Mouse (Mus musculus): ENCODE results near the gene Olfr284. TPM values are rescaled to one million over a fixed set of nuclear protein-coding genes. Genes with fewer than 3 reads are reported as not detected.

Gene Olfr284
- not detected for polyA plus RNA-seq (2015; fragmentation: Illumina TruSeq; extraction: RNeasy Lipid Tissue Mini Kit (QIAGEN cat#74804); ENCODE audit: insufficient read depth, low replicate concordance)

DNA sequence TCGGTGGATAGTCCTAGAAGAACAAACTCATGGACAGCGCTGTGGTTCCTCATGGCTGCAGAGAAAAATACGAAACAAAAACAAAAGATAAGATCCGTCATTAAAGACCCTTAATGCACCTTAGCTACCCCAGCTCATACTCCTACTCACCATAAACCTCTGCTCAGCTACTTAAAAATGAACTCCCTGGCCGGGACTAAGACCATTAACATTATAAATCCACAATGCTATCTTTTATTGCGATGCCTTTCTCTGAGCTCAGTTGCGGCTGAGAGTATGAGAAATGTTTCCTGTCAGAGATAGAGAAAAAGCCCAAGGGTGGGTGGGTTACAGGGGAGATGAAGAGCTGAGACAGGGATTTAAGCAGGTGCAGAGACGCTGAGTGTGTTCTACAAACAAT is at the start of gene Olfr284:
Gene Olfr284, minus strand, starts transcription at position 101 of the 400 bp plus-strand sequence.

DNA sequence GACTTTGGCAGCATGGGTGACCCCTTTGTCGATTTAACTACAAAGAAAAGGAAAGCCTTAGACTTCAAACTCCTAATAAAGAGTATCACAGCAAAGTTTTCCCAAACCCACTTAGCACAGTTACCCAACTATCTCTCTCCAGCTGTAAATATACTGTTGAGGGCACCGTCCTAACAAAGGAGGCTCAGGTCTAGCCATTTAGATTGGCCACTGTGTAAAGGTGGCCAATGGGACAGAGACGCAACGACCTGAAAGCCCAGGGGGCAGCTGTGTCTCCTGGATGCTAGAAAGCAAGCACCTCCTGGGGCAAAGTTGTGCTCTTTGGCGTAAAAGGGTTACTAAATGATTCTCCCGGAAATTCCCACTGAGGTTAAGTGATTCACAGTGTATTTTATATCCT is 40.1 kb upstream of the Olfr284 start, which contains the start of gene Olfr283:
Gene Olfr283, minus strand, starts transcription at position 101 of the 400 bp plus-strand sequence.

DNA sequence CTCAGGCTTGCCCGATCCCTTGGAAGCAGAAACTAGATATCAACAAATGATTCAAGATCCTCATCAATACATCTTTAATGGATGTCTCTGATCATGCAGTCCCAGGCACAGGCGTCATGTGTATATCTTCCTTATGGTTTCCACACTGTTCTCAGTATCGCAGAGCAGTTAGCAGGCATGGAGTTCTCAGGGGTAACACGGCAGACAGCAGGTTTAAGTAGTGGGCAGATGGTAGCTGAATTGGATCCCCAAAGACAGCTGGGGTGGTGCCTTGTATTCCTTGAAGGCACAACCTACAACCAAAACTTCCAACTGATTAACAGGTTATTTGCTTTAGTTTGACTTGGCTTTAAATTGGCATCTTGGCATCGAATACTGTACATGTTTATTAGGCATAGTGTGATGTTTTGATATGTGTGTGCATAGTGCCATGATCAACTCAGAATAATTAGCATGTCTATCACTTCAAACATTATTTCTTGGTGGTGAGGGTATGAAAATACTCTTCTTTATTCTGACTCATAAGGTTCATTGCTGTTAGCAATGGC is 23.5 kb downstream of the Olfr284 start, which contains the start of gene Olfr285:
Gene Olfr285, minus strand, starts transcription at position 177 of the 548 bp plus-strand sequence.

DNA sequence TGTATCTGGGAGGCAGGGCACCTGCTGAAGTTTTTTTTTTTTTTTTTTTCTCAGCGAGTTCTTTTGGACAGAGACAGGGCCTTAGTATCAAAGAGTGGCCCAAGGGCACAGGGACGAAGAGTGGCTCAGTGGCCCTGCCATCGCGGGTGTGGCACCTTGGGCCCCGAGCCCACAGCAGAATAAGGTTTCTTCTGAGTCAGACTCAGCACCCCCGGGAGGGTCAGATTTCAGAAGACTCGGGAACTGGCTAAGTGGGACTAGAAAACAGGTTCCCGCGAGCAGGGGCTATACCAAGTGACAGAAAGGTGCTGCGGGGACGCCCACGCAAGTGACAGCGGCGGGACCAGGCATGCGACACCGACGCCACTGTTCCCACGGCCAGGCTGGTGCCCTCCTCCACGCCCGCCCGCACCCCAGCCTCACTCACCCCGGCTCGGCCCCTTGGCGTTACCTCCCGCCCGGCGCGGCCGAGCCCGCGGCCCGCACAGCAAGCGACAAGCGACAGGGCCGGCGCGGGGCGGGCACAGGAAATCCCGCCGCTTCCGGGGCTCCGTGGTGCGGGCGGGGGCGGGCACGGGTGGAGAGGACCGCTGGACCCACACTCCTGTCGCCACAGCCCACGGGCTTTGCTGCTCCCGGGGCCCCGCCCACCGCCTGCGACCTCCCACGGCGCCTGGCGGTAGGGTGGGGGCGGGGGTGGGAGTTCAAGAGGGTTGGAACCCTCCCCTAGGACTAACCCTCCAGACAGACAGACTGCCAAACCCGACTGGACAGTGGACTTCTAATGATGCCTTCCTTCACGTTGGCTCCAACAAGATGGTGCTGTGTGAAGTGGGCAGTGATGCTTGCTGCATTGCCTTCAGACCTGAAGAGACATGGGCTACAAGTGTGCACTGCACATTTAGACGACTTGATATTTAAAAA is 44.9 kb downstream of the Olfr284 start, which contains the start of gene Zfp641:
Gene Zfp641, minus strand, starts transcription at position 534 of the 924 bp plus-strand sequence.

Other genes with a start within 250 kb of the Olfr284 start
- 5.4 TPM for gene Pfkm, start 248.4 kb downstream of the Olfr284 start, polyA plus RNA-seq (2015; fragmentation: Illumina TruSeq; extraction: RNeasy Lipid Tissue Mini Kit (QIAGEN cat#74804); ENCODE audit: insufficient read depth, low replicate concordance)
- gene Senp1, start 247.2 kb downstream of the Olfr284 start, polyA plus RNA-seq (2015; fragmentation: Illumina TruSeq; extraction: RNeasy Lipid Tissue Mini Kit (QIAGEN cat#74804); ENCODE audit: insufficient read depth, low replicate concordance), result 55.0 TPM
- 25.2 TPM for gene Asb8, start 175.4 kb downstream of the Olfr284 start, polyA plus RNA-seq (2015; fragmentation: Illumina TruSeq; extraction: RNeasy Lipid Tissue Mini Kit (QIAGEN cat#74804); ENCODE audit: insufficient read depth, low replicate concordance)
- 0.39 TPM for gene Ccdc184, start 173.8 kb downstream of the Olfr284 start, polyA plus RNA-seq (2015; fragmentation: Illumina TruSeq; extraction: RNeasy Lipid Tissue Mini Kit (QIAGEN cat#74804); ENCODE audit: insufficient read depth, low replicate concordance)
- not detected for gene Olfr288, start 145.4 kb downstream of the Olfr284 start, polyA plus RNA-seq (2015; fragmentation: Illumina TruSeq; extraction: RNeasy Lipid Tissue Mini Kit (QIAGEN cat#74804); ENCODE audit: insufficient read depth, low replicate concordance)
- gene Gm44579, start 120.0 kb downstream of the Olfr284 start, polyA plus RNA-seq (2015; fragmentation: Illumina TruSeq; extraction: RNeasy Lipid Tissue Mini Kit (QIAGEN cat#74804); ENCODE audit: insufficient read depth, low replicate concordance), result not detected
- gene Olfr287, start 119.9 kb downstream of the Olfr284 start, polyA plus RNA-seq (2015; fragmentation: Illumina TruSeq; extraction: RNeasy Lipid Tissue Mini Kit (QIAGEN cat#74804); ENCODE audit: insufficient read depth, low replicate concordance), result not detected
- gene Olfr286, start 106.5 kb downstream of the Olfr284 start, polyA plus RNA-seq (2015; fragmentation: Illumina TruSeq; extraction: RNeasy Lipid Tissue Mini Kit (QIAGEN cat#74804); ENCODE audit: insufficient read depth, low replicate concordance), result not detected
- gene H1fnt, start 83.7 kb downstream of the Olfr284 start, polyA plus RNA-seq (2015; fragmentation: Illumina TruSeq; extraction: RNeasy Lipid Tissue Mini Kit (QIAGEN cat#74804); ENCODE audit: insufficient read depth, low replicate concordance), result not detected
- gene Zfp641, start 44.8 kb downstream of the Olfr284 start, polyA plus RNA-seq (2015; fragmentation: Illumina TruSeq; extraction: RNeasy Lipid Tissue Mini Kit (QIAGEN cat#74804); ENCODE audit: insufficient read depth, low replicate concordance), result 0.84 TPM
- not detected for gene Olfr285, start 23.6 kb downstream of the Olfr284 start, polyA plus RNA-seq (2015; fragmentation: Illumina TruSeq; extraction: RNeasy Lipid Tissue Mini Kit (QIAGEN cat#74804); ENCODE audit: insufficient read depth, low replicate concordance)
- gene Olfr283, start 40.0 kb upstream of the Olfr284 start, polyA plus RNA-seq (2015; fragmentation: Illumina TruSeq; extraction: RNeasy Lipid Tissue Mini Kit (QIAGEN cat#74804); ENCODE audit: insufficient read depth, low replicate concordance), result not detected
- not detected for gene Olfr282, start 90.2 kb upstream of the Olfr284 start, polyA plus RNA-seq (2015; fragmentation: Illumina TruSeq; extraction: RNeasy Lipid Tissue Mini Kit (QIAGEN cat#74804); ENCODE audit: insufficient read depth, low replicate concordance)
- gene Olfr281, start 111.6 kb upstream of the Olfr284 start, polyA plus RNA-seq (2015; fragmentation: Illumina TruSeq; extraction: RNeasy Lipid Tissue Mini Kit (QIAGEN cat#74804); ENCODE audit: insufficient read depth, low replicate concordance), result not detected
- not detected for gene OR5BS1P, start 128.9 kb upstream of the Olfr284 start, polyA plus RNA-seq (2015; fragmentation: Illumina TruSeq; extraction: RNeasy Lipid Tissue Mini Kit (QIAGEN cat#74804); ENCODE audit: insufficient read depth, low replicate concordance)
- 0.81 TPM for gene Lalba, start 141.7 kb upstream of the Olfr284 start, polyA plus RNA-seq (2015; fragmentation: Illumina TruSeq; extraction: RNeasy Lipid Tissue Mini Kit (QIAGEN cat#74804); ENCODE audit: insufficient read depth, low replicate concordance)
- not detected for gene Olfr279, start 151.4 kb upstream of the Olfr284 start, polyA plus RNA-seq (2015; fragmentation: Illumina TruSeq; extraction: RNeasy Lipid Tissue Mini Kit (QIAGEN cat#74804); ENCODE audit: insufficient read depth, low replicate concordance)
- gene Kansl2, start 193.3 kb upstream of the Olfr284 start, polyA plus RNA-seq (2015; fragmentation: Illumina TruSeq; extraction: RNeasy Lipid Tissue Mini Kit (QIAGEN cat#74804); ENCODE audit: insufficient read depth, low replicate concordance), result 76.0 TPM
- gene Ccnt1, start 229.9 kb upstream of the Olfr284 start, polyA plus RNA-seq (2015; fragmentation: Illumina TruSeq; extraction: RNeasy Lipid Tissue Mini Kit (QIAGEN cat#74804); ENCODE audit: insufficient read depth, low replicate concordance), result 72.8 TPM
- not detected for gene 4930415O20Rik, start 230.0 kb upstream of the Olfr284 start, polyA plus RNA-seq (2015; fragmentation: Illumina TruSeq; extraction: RNeasy Lipid Tissue Mini Kit (QIAGEN cat#74804); ENCODE audit: insufficient read depth, low replicate concordance)

Measured in spleen, adult 10 weeks (tissue).